Comparison of ENCODE assay signal across 1 mouse cellular context in genomic region chr3:79015621-79016474, GRCm38 (mm10).
TF ChIP-seq lines count a peak whose summit lies in the region.

No protein-coding gene starts in this region.

TF ChIP-seq in MEL, 35 proteins besides CTCF, POLR2A, EP300 and RAD21 (continued from another document):
- TF ChIP-seq MYC (IDR thresholded peaks at IDR 0.05; ENCODE audit: low read depth, low read length) (0 out of 2 replicates have a peak, but pooled peaks have one; percentile 45), MAZ (IDR thresholded peaks at IDR 0.05; ENCODE audit: low read depth, low read length) (no peak), BHLHE40 (IDR thresholded peaks at IDR 0.05; ENCODE audit: borderline replicate concordance, low read depth, low read length) (no peak), SMC3 (IDR thresholded peaks at IDR 0.05; ENCODE audit: low read depth, low read length) (no peak), NRF1 (IDR thresholded peaks at IDR 0.05; ENCODE audit: insufficient read depth, low read depth, low read length, poor library complexity, severe bottlenecking) (no peak), POLR2AphosphoS2 (IDR thresholded peaks at IDR 0.05; ENCODE audit: low read length) (peak; percentile 46; the same call in 1 of the 2 replicates), E2F4 (IDR thresholded peaks at IDR 0.05; ENCODE audit: borderline replicate concordance, low read depth, low read length) (no peak), CHD1 (IDR thresholded peaks at IDR 0.05; ENCODE audit: low read depth, low read length) (no peak), TAL1 (IDR thresholded peaks at IDR 0.05; ENCODE audit: low read length) (no peak), TBP (IDR thresholded peaks at IDR 0.05; ENCODE audit: low read depth, low read length) (no peak), USF1 (IDR thresholded peaks at IDR 0.05; ENCODE audit: low read depth, low read length) (peak; percentile 74; the same call in 1 of the 2 replicates), MXI1 (IDR thresholded peaks at IDR 0.05; ENCODE audit: low read depth, low read length) (peak; percentile 69; the same call in 1 of the 2 replicates), GABPA (IDR thresholded peaks at IDR 0.05; ENCODE audit: low read depth, low read length) (no peak)
